Mouse (Mus musculus) lung, postnatal 0 days (tissue): ENCODE results near the gene Btbd17. TPM values are rescaled to one million over a fixed set of nuclear protein-coding genes. Genes with fewer than 3 reads are reported as not detected.

ENCODE experiments used
- ATAC-seq: fragments of 200-750 bp; cut with Nextera tagmentation; 2 replicates; pipeline ENCODE4 v1.8.0; 2017; ENCODE audit warnings: moderate library complexity
- DNase-seq: peaks from one replicate; pipeline ENCODE4 v3.0.0-alpha.2; 2016; ENCODE audit warnings: low spot score
- H3K27ac ChIP-seq: fragments of 300-500 bp; sonication (generic); 2 replicates; pipeline ENCODE4 v1.5.1; 2014; ENCODE audit warnings: antibody characterized with exemption, mild to moderate bottlenecking, low read length, mixed read lengths
- H3K27me3 ChIP-seq: fragments of 300-500 bp; sonication (generic); replicated peaks from 2 replicates; pipeline ENCODE4 v1.6.1; 2014; ENCODE audit warnings: low read length, mixed read lengths; ENCODE audit not compliant: insufficient read depth
- H3K36me3 ChIP-seq: fragments of 300-500 bp; sonication (generic); 2 replicates; pipeline ENCODE4 v1.6.1; 2014; ENCODE audit warnings: low read length, mixed read lengths; ENCODE audit not compliant: insufficient read depth
- H3K4me1 ChIP-seq: fragments of 300-500 bp; sonication (generic); 2 replicates; pipeline ENCODE4 v1.6.1; 2014; ENCODE audit warnings: antibody characterized with exemption, low read depth, low read length, mixed read lengths; ENCODE audit not compliant: insufficient read depth
- H3K4me2 ChIP-seq: fragments of 300-500 bp; sonication (generic); replicated peaks from 2 replicates; pipeline ENCODE4 v1.6.1; 2014; ENCODE audit warnings: low read depth, mild to moderate bottlenecking, low read length, moderate library complexity, mixed read lengths
- H3K4me3 ChIP-seq: fragments of 300-500 bp; sonication (generic); 2 replicates; pipeline ENCODE4 v1.5.1; 2014; ENCODE audit warnings: low read depth, low read length
- H3K9ac ChIP-seq: fragments of 300-500 bp; sonication (generic); replicated peaks from 2 replicates; pipeline ENCODE4 v1.6.1; 2014; ENCODE audit warnings: low read depth, mild to moderate bottlenecking
- H3K9me3 ChIP-seq: fragments of 300-500 bp; sonication (generic); 2 replicates; pipeline ENCODE4 v1.6.1; 2016; ENCODE audit warnings: low read length, mixed read lengths
- CTCF ChIP-seq: IDR thresholded peaks from 2 replicates; pipeline ENCODE4 v1.5.1; 2016; ENCODE audit warnings: antibody characterized with exemption, mild to moderate bottlenecking
- EP300 ChIP-seq: IDR thresholded peaks from 2 replicates; pipeline ENCODE4 v1.6.1; 2016; ENCODE audit warnings: antibody characterized with exemption, mild to moderate bottlenecking, control low read depth
- WGBS: fragments of 180-500 bp; shearing (Covaris S2); extraction: QIAGEN DNeasy Blood & Tissue Kit; methylation state at CpG from one replicate; pipeline ENCODE4 v1.1.7; 2014; 5-methylcytosine and 5-hydroxymethylcytosine counted together
- polyA plus RNA-seq: library from polyadenylated mRNA; unstranded; fragments of >200 nt; fragmentation: Nextera tagmentation; extraction: Ambion mirVana; gene quantifications from 2 replicates; pipeline ENCODE4 v1.2.1, GENCODE M21; 2015

The Btbd17 gene
- polyA plus RNA-seq, 1 experiment from 2014 or later, result 0.20 TPM

- Histone ChIP-seq H3K9me3 (no peaks in the 10 kb centered on the region), H3K9ac (no peak within 1 kb of the TSS), H3K27ac (no peak within 1 kb of the TSS), H3K4me1 (no peaks in the 10 kb centered on the region), H3K36me3 (no peaks in the 10 kb centered on the region), H3K4me3 (no peak within 1 kb of the TSS), H3K4me2 (no peak within 1 kb of the TSS), H3K27me3 (peaks cover 7% of the 10 kb centered on the region; the same call in 1 of the 2 replicates)
- TF ChIP-seq EP300 (no peak), CTCF (no peak)
- no peak for DNase-seq
- ATAC-seq, result no peak
- WGBS, result 88% methylated on average over 3 of the region's 3 CpGs
Measured at GRCm38 (mm10) chr11:114798624-114799023, 2.9 kb upstream of the Btbd17 start, which contains the start of gene Gpr142. Gene Gpr142 (plus strand): TSS chr11:114798924.

- H3K4me1 ChIP-seq, result no peaks in the 10 kb centered on the region
- no peak overlapping the region for H3K27ac ChIP-seq
- DNase-seq (no peak), ATAC-seq (no peak)
- H3K4me2 ChIP-seq, result no peak overlapping the region
- no peaks in the 10 kb centered on the region for H3K36me3 ChIP-seq
- no peaks in the 10 kb centered on the region for H3K9me3 ChIP-seq
- no peak overlapping the region for H3K4me3 ChIP-seq
- no peak for TF ChIP-seq EP300
- TF ChIP-seq CTCF, result no peak
- WGBS, result 81% methylated on average over 3 of the region's 3 CpGs
- H3K9ac ChIP-seq, result no peak overlapping the region
- peaks cover 13% of the 10 kb centered on the region; the same call in 1 of the 2 replicates for H3K27me3 ChIP-seq
Measured at GRCm38 (mm10) chr11:114797981-114798380, 2.2 kb upstream of the Btbd17 start.

DNA sequence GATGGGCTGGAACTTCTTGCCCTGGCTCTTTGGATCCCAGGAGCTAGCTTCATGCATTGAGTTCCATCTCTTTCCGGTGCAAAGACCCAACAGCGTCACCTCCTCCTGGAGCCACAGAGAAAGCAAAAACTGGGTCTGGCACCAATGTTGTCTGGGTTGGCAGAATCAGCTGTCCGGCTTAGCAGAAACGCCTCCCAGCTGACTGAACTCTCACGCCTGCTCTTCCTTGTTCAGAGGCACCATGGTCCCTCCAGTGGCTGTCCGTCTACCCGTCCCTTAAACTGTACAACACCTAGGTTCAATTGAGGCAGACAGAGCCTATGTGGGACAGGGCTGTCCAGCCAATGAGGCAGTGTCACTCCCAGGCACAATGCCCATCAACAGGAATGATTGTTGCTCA lies 1.4 kb upstream of the Btbd17 start:
- TF ChIP-seq CTCF (no peak), EP300 (no peak)
- Histone ChIP-seq H3K4me1 (no peaks in the 10 kb centered on the region; the same call in none of the 2 replicates), H3K9me3 (no peaks in the 10 kb centered on the region), H3K27ac (no peak overlapping the region), H3K4me2 (no peak overlapping the region), H3K9ac (no peak overlapping the region), H3K4me3 (no peak overlapping the region), H3K36me3 (no peaks in the 10 kb centered on the region), H3K27me3 (peaks cover 20% of the 10 kb centered on the region)
- WGBS, result 87% methylated on average over 7 of the region's 7 CpGs
- ATAC-seq (no peak), DNase-seq (no peak)

DNA sequence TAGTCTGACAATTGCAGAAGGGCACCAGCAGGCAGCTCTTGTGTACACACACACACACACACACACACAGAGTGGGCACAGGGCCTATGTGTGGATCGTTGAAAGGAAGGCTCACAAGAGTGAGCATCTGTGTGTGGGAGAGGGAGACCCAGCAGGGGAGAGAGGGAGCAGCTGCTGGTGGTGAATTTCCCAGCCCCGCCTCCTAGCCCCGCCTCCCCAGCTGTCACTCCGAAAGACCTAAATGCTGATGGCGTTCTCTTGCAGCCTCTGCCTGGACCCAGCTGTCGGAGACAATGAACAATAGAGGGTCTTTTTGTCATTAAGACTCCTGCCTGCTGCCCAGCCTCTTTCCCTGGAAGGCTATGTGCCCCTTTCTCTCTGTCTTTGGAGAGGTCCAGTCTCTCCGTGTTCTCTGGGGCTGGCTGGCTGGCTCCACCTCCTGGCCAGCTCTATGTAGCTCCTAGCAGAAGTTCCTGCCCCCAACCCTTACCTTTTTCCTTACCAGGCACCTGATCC lies 456 bp downstream of the Btbd17 start:
- DNase-seq, result peak; percentile 36
- H3K27ac ChIP-seq, result no peak overlapping the region
- H3K9ac ChIP-seq, result no peak overlapping the region
- WGBS, result 3% methylated on average over 7 of the region's 7 CpGs
- no peak overlapping the region; the same call in 1 of the 2 replicates for H3K4me3 ChIP-seq
- no peaks in the 10 kb centered on the region; the same call in none of the 2 replicates for H3K4me1 ChIP-seq
- peaks cover 39% of the 10 kb centered on the region for H3K27me3 ChIP-seq
- no peaks in the 10 kb centered on the region for H3K9me3 ChIP-seq
- ATAC-seq, result peak; percentile 52
- H3K4me2 ChIP-seq, result peak overlapping the region; percentile 55
- TF ChIP-seq EP300 (no peak), CTCF (peak; percentile 47)
- no peaks in the 10 kb centered on the region for H3K36me3 ChIP-seq

GRCm38 (mm10) chr11:114794691-114795090 lies 1.1 kb downstream of the Btbd17 start:
- peaks cover 45% of the 10 kb centered on the region for H3K27me3 ChIP-seq
- no peak for DNase-seq
- 63% methylated on average over 4 of the region's 4 CpGs for WGBS
- no peak overlapping the region for H3K4me2 ChIP-seq
- H3K27ac ChIP-seq, result no peak overlapping the region
- no peak overlapping the region for H3K4me3 ChIP-seq
- no peaks in the 10 kb centered on the region for H3K36me3 ChIP-seq
- TF ChIP-seq CTCF (no peak), EP300 (no peak)
- H3K9ac ChIP-seq, result no peak overlapping the region
- ATAC-seq, result no peak
- H3K9me3 ChIP-seq, result no peaks in the 10 kb centered on the region
- H3K4me1 ChIP-seq, result no peaks in the 10 kb centered on the region; the same call in none of the 2 replicates

GRCm38 (mm10) chr11:114793868-114794545 lies 1.7 kb downstream of the Btbd17 start:
- peaks cover 52% of the 10 kb centered on the region for H3K27me3 ChIP-seq
- H3K9ac ChIP-seq, result no peak overlapping the region
- H3K27ac ChIP-seq, result no peak overlapping the region
- H3K4me3 ChIP-seq, result no peak overlapping the region
- H3K4me1 ChIP-seq, result no peaks in the 10 kb centered on the region; the same call in none of the 2 replicates
- no peak for ATAC-seq
- WGBS, result 51% methylated on average over 19 of the region's 19 CpGs
- no peak for TF ChIP-seq EP300
- no peak for TF ChIP-seq CTCF
- H3K36me3 ChIP-seq, result no peaks in the 10 kb centered on the region
- DNase-seq, result no peak
- H3K4me2 ChIP-seq, result no peak overlapping the region
- H3K9me3 ChIP-seq, result no peaks in the 10 kb centered on the region
